Mouse (Mus musculus): Measurements from ENCODE around the gene Otulin.

- TF ChIP-seq CTCF (IDR thresholded peaks at IDR 0.05; ENCODE audit: low read depth, low read length) (no peak), GATA1 (IDR thresholded peaks at IDR 0.05; ENCODE audit: borderline replicate concordance, low read length) (no peak), POLR2AphosphoS5 (IDR thresholded peaks at IDR 0.05; ENCODE audit: insufficient replicate concordance, low read depth, low read length) (no peak), TAL1 (conservative IDR thresholded peaks at IDR 0.05; ENCODE audit: low read depth, low read length) (no peak)
These were observed 126.4 kb downstream of the Otulin start for GRCm38 (mm10) chr15:27503801-27504730.

Measured in G1E (cell line).